Mouse (Mus musculus) lung, adult 18-20 months (tissue): ENCODE data around the gene C1qtnf1.

ENCODE experiments used
- DNase-seq, 2 experiments: peaks; one replicate each; pipeline ENCODE4 v3.0.0; 2022; ENCODE audit warnings: mixed read lengths in 2 of 2

C1qtnf1 gene

DNA sequence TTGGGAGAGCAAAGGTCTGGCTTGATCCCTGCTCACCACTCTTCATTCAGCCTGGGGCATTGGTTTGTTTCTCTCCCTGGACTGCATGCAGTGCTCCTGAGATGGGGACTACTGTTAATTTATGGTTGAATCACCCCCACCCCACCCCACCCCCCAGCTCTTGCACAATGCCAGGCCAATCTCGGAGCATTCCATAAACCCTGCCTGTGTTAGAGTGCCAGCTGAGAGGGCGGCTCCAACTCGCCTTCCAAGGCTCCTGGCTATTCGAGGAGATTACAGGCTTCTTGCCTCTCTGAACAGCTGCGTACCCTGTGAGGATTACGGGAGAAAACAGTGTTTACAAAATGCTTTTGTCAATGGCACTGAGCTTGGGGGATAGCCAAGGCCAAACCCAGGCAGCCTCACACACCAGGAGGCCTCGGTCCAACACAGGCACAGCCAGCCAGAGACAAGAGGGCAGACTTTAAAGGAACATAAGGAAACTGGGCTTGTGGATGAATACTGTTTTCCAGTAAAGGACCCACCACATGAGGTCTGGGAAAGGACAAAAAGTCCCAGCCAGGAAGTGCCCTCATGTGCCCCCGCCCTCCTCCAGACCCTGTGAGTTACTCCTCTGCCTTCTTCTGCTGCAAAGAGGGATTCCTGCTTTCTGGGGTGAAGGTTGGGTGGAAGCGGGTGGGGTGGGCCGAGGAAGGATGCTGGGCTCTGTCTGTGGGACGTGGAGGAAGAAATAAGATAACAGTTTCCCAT lies 10.8 kb downstream of the C1qtnf1 start:
- DNase-seq = peak; percentile 64 to 65

DNA sequence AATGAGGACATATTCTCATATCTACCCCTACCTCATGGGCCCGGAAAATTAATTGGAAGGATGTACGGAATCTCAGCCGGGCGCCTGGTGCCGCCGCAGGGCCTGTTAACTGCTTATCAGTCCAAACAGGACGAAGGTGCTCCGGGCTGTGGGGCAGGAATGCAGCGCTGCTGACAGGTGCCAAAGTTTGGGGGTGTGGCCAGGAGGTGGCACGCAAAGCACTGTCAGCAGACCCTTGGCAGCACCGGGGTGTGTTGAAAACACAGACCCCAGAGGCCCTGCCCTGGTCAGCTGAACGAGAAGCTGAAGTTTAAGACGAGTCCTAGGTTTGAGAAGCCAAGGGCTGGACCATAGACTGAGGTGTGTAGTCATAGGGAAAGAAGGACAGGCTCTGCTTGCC lies 14.7 kb downstream of the C1qtnf1 start:
- DNase-seq = no peak

DNA sequence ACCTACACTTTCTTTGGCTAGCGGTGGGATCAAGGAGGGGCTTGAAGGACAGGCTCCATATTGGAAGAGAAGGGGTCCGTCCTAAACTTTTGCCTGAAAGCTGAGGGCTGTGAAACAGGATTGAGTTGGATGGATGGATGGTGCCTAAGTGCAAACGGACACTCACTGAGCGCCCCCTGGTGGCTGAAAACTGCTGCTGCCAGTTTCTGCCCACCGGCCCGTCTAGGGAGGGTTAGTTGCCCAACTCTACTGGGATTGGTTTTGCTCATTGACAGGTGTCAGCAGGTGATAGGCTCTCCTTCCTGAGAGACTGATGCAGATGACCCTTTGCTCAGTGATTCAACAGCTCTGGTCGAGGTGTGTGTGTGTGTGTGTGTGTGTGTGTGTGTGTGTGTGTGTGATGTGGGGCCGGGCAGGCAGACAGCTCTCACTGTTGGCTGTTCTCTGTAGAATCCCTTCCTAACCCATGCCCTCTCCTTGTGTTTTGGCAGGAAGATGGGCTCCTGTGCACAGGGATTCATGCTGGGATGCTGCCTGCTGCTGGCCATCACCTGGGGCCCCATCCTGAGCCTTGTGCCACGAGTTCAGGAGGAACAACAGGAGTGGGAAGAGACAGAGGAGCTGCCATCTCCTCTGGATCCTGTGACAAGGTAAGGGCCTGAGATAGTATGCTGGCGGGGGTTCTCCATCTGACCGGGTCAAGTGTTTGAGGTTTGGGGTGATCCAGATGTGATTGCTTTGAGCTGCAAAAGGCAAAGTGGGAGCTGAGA lies 15.4 kb downstream of the C1qtnf1 start:
- DNase-seq = peak; percentile 63 to 68

DNA sequence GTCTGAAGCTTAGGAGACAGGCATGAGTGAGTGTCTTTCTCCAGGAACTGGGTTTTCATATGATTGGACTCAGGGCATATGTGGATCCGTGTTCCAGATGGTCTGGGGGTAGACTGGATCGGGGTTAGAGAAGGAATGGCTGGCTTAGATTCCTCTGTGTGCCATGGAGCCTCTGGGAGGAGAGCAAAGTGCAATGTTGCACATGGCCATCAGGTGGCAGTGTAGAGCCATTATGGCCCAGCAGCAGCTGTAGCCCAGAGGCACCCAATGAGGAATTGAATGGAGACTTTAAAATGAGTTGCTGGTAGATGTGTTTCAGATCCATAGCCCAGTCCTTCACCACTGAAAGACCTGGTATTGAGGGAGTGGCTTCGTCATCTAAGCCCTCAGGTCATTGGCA lies 17.8 kb downstream of the C1qtnf1 start:
- peak in 1 of 2 experiments; percentile 47 for DNase-seq

DNA sequence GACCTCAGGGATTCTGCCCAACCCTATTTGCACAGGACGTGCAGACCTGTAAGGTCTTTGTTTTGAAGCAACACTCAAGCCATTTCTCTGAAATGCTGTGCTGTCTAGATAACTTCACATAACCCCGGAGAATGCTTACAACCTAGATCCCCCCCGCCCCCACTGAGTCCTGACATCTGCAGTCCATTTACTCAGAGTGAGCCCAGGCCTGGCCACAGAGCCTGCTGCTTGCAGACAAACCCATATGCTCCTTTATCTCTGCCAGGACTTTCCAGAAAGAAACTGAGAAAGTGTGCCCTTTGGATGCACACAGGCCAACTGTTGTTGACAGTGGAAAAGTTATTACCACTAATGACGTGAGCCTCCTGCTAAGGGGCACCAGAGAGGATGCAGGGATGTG lies 19.3 kb downstream of the C1qtnf1 start:
- no peak for DNase-seq

DNA sequence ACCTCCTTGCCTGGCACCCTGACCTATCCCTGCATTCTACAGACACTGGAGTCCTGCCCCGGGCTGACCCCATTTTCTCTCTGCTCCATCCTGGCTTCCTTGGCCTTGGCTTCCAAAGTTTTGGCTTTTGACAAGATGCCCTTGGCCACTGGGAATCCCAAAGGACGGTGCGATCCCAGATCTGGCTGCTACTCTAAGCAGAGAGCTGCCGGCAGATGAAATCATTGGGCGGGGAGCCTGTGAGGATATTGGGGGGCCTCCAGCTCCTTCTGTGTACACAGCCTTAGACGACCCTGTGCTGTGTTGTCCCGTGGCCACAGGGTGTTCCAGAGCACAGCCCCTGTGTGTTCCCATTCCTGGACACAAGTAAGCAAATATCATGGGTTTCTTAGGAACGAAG lies 20.4 kb downstream of the C1qtnf1 start:
- no peak for DNase-seq

DNA sequence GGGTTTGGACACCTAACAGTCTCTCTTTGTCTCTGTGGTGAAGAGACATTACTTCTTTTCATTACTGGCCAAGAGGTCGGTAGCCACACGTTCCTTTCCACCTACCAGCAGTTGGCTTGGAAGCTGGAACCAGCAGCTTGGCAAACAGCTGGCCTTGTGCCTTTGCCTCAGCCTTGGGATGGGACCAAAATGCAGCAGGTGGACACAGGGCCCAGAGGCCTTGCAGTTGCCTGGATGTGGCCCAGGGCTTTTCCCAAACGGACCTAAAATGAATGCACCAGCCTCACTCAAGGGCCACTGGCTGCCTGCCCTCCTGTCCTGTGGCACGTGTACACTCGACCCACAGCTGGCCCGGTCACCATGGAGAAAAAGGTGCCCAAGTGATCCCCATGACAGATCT lies 23.2 kb downstream of the C1qtnf1 start:
- peak in 1 of 2 experiments; percentile 50 for DNase-seq

DNA sequence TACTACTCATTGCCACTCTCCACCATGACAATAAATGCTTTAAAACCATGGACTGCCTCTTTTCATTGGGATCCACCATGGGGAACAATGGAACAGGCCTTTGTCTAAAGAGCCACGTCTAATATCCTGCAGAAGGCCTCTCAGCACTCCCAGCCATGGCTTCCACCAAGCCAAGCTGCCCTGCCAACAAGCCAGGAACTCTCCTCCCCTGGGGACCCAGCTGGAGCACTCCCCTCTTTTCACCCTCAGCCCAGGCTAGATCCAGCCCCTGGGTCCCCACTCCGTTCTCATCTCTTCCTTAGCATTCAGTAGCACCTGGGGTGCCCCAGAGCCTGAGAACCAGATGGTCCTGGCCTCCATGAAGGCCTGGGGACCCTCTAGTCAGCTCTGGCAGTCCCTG lies 25.0 kb downstream of the C1qtnf1 start:
- DNase-seq = no peak

DNA sequence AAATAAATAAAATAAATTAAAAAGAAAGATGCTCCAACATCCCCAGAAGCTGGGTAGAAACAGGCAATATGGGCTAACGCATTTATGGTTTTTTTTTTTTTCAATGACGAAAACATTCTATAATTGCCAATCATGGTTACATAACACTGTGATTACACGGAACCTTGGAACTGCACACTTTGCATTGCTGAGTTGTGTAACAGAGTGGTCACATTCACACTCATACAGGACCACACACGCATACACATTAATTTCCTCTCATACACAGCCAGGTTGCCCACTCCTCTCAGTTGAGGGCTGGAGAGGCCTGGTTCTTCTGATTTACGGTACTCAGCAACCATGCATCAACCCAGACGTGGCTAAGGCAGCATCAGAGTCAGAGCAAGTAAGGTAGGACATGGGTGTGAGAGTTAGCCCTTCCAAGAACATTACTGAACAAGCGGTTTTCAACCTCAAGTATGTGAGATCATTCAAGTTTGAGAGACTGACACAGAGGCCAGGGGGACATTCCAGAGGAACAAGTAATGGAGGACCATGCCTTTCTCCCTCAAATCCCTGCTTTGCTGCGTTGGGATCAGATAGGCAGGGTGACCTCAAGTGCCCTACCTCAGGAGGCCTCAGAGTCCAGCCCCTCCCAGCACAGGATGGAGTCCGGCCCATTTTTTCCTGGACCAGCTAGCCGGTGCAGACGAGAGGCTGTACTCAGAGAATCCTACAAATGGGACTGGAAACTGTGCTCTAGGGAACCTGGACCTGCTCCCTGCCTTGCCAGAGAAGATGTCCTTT lies 26.1 kb downstream of the C1qtnf1 start:
- peak in 1 of 2 experiments; percentile 25 for DNase-seq

DNA sequence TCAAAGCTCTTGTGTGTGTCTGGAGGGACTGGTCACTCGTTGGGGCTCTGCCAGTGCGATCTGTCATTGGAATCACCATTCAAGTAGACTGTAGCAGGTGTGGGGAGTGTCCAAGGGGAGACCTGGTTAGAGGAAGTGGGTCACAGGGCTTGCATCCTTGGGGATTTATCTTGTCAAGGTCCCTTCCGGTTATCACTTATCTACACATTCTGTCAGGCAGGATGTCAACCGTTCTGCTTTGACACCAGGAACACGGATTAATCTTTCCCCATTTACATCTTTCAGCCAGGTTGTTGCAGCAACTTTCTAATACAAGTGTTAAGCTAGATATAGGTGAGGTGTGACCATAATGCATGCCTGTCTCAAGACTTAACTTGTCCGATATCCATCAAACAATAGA lies 27.8 kb downstream of the C1qtnf1 start:
- DNase-seq = no peak

DNA sequence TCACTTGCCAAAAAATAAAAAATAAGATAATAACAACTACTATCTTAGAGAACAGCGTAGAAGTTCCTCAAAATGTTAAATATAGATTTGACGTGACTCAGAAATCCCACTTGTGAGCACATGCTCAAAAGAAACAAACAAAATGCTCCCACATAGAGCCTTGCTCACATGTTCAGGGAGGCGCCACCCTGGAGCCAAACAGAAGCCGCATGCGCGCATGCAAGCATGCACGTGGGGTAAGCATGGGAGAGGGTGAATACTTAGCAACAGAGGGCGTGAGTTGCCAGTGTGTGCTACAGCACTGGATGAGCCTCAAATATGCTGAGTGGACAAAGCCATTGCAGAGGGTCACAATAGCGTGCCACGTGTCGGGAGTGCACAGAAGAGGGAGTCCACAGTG lies 28.9 kb downstream of the C1qtnf1 start:
- DNase-seq = peak; percentile 56

DNA sequence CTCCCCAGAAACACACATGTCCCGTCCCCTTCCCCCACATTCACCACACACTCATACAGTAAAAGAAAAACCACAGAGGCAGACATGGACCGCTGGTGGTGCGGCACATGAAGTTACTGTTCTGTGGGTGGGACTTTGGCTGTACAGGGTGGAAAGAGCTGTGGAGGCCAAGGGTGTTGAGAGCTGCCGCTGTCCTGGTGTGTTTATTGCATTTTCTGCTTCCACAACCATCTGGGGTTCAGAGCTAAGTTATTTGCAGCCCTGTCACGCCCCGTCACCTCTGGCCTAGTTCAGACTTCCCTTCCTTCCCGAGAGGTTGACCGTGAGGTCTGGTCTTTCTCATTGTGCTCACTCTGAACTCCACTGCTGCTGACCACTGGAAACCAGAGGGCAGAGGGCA lies 31.0 kb downstream of the C1qtnf1 start:
- DNase-seq = peak; percentile 48 to 66

DNA sequence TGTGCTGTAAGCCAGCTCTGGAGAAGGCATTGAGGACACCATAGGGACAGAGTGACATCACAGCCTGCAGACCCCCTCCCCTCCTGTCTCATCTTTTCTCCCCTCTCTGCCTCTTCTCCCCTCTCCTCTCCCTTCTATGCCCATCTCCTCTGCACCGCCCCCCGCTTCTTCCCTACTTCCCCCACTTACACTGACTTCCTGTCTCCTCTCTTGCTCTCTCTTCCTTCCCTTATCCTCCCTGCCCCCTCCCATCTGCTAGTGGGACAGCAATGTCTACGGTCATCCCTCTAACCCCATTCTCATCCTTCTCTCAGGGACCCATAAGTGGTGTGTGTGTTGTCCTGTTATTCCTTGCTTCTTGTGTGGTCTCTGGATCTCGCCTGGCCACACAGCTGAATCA lies 31.5 kb downstream of the C1qtnf1 start:
- no peak for DNase-seq

DNA sequence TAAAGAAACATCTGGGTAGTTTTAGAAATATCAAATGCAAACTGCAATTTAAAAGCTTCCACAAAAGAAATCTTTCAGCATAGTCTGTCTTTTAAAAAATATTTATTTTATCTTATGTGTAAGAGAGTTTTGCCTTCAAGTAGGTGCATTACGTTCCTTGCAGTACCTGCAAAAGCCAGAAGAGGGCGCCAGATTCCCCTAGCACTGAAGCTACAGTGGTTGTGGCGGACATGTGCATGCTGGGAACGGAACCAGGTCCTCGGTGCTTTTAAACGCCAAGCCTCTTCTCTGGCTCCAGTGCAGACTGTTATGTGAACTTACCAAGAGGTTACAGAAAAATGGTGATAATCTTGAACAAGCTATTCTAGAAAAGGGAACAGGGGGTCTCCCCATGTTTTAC lies 32.3 kb downstream of the C1qtnf1 start:
- DNase-seq = no peak

DNA sequence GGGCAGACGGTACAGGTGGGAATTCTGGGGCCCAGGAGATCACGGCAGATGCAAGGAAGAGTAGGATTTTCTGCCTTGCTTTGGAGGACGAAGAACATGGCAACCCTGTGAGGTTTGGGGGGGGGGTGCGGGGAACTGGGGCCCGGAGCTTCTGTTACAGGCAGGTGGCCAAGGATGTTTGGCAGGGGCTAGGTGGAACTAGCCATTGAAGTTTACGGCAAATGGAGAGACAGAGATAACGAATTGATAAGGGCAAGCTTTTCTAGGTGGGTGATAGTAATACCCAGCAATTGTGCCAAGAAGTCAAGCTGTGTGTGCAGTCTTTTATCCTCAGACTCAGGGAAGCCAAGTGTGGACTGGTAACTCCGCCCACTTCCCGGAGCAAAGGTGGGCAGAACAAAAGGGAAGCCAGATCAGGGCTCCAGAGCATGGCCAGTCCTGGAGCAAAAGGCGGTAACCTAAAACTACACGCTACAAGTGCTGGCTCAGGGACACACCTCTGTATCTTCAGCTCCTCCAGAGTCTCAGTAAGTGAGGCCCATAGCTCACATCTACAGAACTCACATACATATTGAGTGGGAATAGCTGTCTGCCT lies 39.5 kb downstream of the C1qtnf1 start:
- peak in 1 of 2 experiments; percentile 38 for DNase-seq

DNA sequence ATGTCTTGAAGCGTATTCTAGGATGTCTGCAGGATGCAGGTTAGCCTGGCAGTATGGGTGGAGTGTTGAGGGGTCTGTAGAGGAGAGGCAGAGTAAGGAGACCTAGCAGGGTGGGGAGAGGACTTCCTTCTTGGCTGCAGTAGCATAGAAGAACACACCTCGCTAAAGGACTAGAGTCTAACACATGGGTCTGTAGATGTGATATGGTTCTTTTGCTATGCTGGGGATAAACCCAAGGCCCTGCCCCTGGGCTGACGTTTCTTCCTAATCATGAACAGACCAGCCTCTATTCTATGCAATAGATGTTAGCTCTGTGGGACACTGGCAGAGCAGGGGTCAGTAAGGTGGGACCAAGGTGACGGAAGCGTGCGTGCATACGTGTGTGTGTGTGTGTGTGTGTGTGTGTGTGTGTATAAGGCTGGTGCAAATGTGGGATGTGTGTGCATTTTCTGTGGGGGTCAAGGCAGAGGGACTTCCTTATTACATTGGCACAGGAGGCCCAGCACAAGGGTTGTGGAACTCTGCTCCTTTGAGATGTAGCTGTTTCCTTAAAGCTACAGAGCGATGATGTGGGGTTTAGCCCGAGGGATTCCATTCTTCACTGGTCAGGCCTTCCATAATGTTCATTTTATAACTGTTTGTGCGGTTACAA lies 41.6 kb downstream of the C1qtnf1 start:
- DNase-seq = no peak

DNA sequence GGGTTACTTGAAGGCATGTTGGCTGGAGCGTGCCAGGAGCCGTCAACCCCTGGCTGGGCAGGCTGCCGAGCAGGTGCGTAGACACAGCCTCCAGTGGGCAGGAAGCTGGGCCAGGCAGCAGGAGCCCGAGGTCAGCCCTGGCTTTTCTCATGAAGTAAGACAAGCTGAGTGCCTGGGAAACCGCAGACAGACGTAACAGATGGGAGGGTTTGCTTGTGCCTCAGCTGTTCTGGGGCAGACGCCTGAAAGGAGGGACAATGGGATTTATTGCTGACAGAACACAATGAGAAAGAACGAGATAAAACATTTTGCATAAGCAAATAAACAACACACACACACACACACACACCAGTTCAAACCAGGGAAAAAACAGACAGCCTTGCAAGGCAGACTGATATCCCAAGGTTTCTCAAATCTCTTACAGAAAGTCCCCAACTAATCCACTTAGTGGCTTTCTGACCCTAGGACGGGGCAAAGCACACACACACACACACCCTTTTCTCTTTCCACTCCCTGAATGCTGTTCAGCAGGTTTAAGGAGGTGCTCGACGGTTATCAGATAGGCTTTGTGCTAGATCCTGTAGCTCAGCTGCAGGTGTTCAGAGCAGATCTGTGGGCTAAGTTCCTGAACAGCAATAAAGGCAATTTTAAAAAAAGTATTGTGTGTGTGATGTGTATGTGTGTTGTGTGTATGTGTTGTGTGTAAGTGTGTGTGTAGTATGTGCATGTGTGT lies 42.4 kb downstream of the C1qtnf1 start:
- peak; percentile 56 to 73 for DNase-seq

DNA sequence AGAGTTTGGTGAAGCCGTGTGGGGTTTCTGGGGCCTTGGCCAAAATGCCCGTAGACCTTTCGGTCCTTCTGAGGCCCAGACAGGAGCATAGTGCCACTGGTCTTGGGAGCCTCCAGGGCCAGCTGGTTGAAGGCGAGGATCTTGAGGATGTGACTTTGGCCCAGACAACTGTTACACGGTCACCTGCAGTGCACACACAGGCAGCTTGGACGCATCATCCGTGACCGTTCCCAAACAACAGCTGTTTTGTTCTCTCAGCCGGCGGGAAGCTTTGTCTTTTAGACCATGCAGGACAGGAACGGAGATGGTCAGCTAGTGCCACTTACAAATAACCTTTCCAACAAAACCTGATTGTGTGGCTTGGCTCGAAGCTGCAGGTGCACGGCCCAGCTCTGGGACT lies 43.7 kb downstream of the C1qtnf1 start:
- DNase-seq = no peak

DNA sequence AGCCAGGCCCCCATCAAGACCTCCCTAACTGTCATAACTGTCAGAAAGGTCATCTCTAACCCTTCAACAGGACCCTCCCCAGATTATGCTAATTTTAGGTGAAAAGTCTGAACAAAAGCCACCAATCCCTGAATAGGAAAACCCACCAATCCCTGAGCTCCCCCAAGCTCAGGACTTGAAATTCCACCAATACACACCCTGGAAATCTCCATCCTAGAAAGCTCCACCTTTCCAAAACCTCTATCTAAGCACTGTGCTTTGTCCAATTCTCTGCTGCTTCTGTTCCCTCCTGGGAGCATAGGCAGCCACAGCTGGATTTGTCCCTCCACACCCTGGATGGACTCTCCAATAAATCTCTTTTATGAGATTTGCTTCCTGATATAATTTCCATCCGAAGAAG lies 45.2 kb downstream of the C1qtnf1 start:
- no peak for DNase-seq

DNA sequence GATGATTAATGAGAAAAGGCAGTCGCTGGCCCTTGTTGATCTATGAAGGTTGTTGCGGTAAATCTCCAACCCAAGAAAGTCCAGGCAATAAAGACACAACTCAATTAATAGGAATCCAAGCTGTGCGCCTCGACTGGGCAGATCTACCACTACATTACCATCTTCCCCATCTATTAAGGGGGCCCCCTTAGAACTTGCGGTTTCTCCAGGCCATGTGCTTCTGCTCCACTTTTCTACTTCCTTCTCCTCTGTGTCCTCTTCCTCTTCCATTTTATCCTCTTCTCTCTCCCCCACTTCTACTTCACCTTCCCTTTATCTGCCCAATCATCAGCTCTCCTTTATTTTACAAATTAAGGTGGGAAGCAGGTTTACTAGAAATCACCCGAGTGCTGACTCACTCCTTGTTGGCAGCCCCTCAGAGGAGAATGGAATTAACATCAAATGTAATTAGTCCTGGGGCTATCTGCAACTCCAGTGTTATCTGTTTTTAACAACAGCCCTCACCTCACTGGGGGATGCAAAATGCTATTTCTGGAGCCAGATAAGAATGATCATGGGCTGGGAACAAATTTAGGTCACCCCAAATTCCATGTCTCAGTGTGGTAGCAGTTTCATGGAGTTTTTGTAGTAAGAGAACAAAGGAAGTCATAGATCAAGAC lies 46.0 kb downstream of the C1qtnf1 start:
- no peak for DNase-seq

DNA sequence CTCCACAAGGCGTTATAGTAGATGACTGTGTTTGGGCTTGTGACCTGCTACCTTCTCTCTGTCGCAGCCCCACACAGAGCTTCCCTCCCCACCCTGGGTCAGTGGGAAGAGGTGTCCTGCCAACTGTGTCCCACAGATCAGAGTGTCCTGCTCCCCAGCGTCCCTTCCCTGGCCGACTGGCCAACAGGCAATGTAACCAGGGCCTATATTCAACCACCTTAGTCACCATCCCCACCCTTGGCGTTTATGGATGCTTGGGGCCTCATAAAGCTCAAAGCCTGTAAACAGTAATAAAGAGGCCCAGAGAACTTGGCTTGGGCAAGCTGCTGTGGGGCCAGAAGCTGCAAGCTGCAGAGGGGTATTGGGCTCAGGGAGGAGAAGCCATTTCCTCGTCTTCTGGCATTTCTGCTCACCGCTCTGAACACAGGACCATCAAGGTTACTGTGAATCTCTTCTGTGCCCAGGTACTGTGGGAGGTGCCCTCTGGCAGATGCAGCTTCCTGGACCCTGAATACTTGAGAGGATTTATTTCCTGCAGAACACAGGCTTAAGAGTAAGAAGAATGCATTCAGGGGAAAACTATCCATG lies 47.6 kb downstream of the C1qtnf1 start:
- DNase-seq = no peak
